Mouse (Mus musculus): ENCODE results near the gene Optn.

- TF ChIP-seq CTCF (IDR thresholded peaks at IDR 0.05; ENCODE audit: low read depth, low read length) = no peak
- no peak for TF ChIP-seq POLR2A (IDR thresholded peaks at IDR 0.05; ENCODE audit: extremely low read depth, insufficient read depth, low read length)
These were observed 31.5 kb upstream of the Optn start for GRCm38 (mm10) chr2:5095316-5095715.
